Mouse (Mus musculus): ENCODE measurements at regions not wholly inside any gene's neighbourhood (a gene's known extent, or its start where the extent isn't known, plus 50 kb on each side); places are given as distances from the start of the nearest gene placed in this dataset.

DNA sequence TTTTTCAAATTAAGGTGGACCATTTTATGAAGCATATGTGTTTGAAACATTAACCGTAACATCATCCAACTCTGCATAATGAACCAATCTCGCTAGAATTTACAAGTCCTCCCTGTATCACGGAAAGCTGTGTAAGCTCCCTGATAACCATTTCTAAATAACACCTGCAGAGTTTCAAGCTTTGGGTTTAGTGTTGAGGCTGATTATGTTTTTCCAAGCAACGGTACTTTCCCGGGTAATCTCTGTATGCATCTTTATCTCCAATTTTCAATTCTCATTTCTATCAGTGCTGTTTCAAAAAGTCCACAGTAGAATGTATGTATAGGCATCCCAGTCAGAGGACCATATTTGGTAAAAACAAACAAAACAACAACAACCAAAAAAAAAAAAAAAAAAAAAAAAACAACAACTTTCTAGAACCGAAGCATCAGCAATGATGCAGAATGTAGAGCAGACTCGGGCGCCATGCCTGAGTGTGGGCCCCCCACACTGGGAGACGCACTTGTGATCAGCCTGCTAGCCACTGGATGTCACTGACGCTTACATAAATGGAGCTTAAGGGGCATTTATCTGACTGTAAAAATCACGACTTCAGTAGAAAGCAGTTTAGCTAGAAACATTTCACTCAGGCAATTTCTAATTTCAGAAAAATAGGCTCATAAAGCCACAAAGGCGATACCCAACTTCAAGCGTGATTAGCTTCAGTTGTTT lies 464.7 kb downstream of the Gtdc1 start:
- WGBS: 76% methylated on average over 13 of the region's 13 CpGs
- no peak overlapping the region for H3K27ac ChIP-seq (replicated peaks)
- no peaks in the 10 kb centered on the region for H3K9me3 ChIP-seq (replicated peaks)
- no peak; the same call in 1 of the 2 replicates for ATAC-seq (ENCODE audit: low FRiP score)
- no peak overlapping the region for H3K4me3 ChIP-seq (replicated peaks)
- H3K36me3 ChIP-seq: no peaks in the 10 kb centered on the region
- H3K4me1 ChIP-seq: peaks cover 7% of the 10 kb centered on the region; the same call in 1 of the 2 replicates
- no peak overlapping the region for H3K4me2 ChIP-seq
- no peaks in the 10 kb centered on the region for H3K27me3 ChIP-seq (replicated peaks)
- H3K9ac ChIP-seq (replicated peaks): no peak overlapping the region

DNA sequence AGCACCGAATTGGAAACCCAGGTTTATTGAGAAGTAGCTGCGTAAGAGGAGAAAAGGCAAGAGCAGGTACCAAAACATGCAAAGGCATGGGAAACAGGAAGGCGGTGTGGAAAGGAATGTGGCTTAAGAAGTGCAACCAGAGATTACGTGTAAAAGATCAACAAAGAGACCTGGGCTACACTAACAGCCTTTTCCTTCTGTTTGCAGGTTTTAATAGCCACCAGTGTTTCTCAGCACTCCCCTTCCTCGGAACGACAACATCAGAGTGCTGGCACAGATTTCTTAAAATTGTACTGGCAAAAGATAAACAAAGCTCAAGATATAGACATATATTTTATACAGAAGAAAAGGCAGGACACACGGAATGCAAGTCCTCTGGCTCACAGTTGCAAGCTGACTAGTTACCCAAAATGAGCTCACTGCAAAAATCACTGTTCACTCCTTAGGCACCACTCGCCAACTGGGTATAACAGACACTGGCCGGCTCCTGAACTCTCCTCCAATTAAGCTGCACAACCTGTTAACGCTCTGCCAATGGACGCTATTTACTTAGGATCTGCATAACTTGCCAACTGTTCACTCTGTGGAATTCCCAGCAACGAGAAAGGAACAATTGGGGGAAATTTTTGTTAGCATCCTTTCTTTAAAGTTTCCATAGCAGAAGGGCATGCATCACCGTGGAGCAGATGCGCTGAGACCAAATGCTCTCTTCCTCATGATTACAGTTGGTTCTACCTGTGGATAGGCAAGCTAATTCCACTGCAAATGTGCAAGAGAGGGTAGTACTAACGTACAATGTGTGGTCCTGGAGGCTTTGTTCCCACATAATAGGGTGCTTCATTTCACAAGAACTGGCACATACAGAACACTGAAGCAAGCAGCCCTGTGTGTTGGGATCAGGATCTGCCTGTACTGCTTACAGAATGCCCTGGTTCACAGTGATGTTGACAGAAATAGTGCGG lies 465.9 kb downstream of the Gtdc1 start:
- ATAC-seq (ENCODE audit: low FRiP score): peak; percentile 28; the same call in 1 of the 2 replicates
- H3K4me3 ChIP-seq (replicated peaks): no peak overlapping the region
- no peak overlapping the region for H3K4me2 ChIP-seq
- H3K9me3 ChIP-seq (replicated peaks): no peaks in the 10 kb centered on the region
- H3K36me3 ChIP-seq: no peaks in the 10 kb centered on the region
- H3K9ac ChIP-seq (replicated peaks): no peak overlapping the region
- WGBS: 61% methylated on average over 16 of the region's 16 CpGs
- H3K27ac ChIP-seq (replicated peaks): 0 out of 2 replicates have a peak overlapping the region, but pooled peaks have one; percentile 28
- no peaks in the 10 kb centered on the region for H3K27me3 ChIP-seq (replicated peaks)
- H3K4me1 ChIP-seq: peaks cover 7% of the 10 kb centered on the region; the same call in 1 of the 2 replicates

DNA sequence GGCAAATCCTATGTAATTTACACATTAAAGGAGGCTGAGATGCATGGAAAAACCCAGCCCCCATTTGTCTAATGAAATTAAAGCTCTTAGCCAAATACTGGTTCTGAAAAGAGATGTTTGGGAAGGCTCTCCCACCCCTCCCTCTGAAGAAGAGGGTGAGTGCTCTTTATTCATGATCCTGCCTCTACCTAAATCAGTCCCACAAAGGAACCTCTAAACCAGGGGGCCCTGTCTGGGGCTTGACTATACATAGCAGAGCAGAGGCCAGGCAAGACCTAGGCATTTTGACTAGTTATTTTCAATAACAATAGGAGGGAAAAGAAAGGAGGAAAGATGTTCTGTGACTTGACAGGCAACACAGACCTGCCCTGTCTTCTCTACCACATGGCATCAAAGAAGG lies 478.0 kb downstream of the Gtdc1 start:
- H3K4me1 ChIP-seq: no peaks in the 10 kb centered on the region
- no peak overlapping the region for H3K9ac ChIP-seq (replicated peaks)
- no peak for ATAC-seq (ENCODE audit: low FRiP score)
- no peak overlapping the region for H3K27ac ChIP-seq (replicated peaks)
- H3K27me3 ChIP-seq (replicated peaks): no peaks in the 10 kb centered on the region
- H3K9me3 ChIP-seq (replicated peaks): no peaks in the 10 kb centered on the region
- no peaks in the 10 kb centered on the region for H3K36me3 ChIP-seq
- no peak overlapping the region for H3K4me2 ChIP-seq
- no peak overlapping the region for H3K4me3 ChIP-seq (replicated peaks)
